Mouse (Mus musculus): ENCODE results near the gene Utp14b. TPM values are rescaled to one million over a fixed set of nuclear protein-coding genes. Genes with fewer than 3 reads are reported as not detected.

The Utp14b gene
- total RNA-seq (2023) = 19.3 to 21.7 TPM (median 20.4 TPM) in 4 replicates

GRCm38 (mm10) chr1:78657671-78658440, at the start of gene Utp14b, which contains the start of gene Acsl3:
TSS of gene Utp14b (plus strand) at chr1:78658038.
TSS of gene Acsl3 (plus strand) at chr1:78657825.

Other genes starting within 250 kb of the Utp14b start
- gene Farsb, start 169.1 kb upstream of the Utp14b start, total RNA-seq (2023) = 49.2 to 62.7 TPM (median 55.1 TPM) in 4 replicates
- 2.5 TPM in 1 of 4 replicates, not detected in the others for gene Mogat1, start 147.0 kb upstream of the Utp14b start, total RNA-seq (2023)
- gene BC035947, start 145.9 kb upstream of the Utp14b start, total RNA-seq (2023) = not detected in 4 replicates
- 10.5 to 16.8 TPM (median 13.4 TPM) in 4 replicates for gene Acsl3, start 213 bp upstream of the Utp14b start, total RNA-seq (2023)
- gene Kcne4, start 158.7 kb downstream of the Utp14b start, total RNA-seq (2023) = not detected in 4 replicates